Mouse (Mus musculus): ENCODE results near the gene Ech1.
A peak's percentile ranks its signal among the peaks of the same experiment; 100 is the strongest.

Ech1 gene

GRCm38 (mm10) chr7:28802846-28803588, 22.0 kb upstream of the Ech1 start:
- no peak for DNase-seq (ENCODE audit: low read depth, low spot score)

DNA sequence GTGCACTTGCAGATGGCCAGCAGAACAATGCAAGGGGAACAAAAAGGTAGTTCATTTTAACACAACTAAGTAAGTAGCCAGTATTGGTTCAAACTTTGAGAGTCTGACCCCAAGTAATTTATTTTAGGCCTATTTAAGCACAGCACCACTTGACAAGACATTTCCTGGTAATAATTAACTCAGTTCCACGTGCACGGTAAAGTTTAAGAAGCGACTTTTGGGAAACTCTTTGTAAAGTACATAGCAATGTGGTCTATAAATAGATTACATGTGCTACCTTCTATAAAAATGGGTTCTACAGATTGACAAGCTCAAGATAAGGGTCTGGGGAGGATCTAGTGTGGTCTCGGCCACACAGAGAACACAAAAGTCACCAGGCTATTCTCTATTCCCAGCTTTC, 21.3 kb upstream of the Ech1 start:
- DNase-seq (ENCODE audit: low read depth, low spot score), result no peak

- DNase-seq (ENCODE audit: low read depth, low spot score), result no peak
These were observed 18.1 kb upstream of the Ech1 start for GRCm38 (mm10) chr7:28806869-28807268.

DNA sequence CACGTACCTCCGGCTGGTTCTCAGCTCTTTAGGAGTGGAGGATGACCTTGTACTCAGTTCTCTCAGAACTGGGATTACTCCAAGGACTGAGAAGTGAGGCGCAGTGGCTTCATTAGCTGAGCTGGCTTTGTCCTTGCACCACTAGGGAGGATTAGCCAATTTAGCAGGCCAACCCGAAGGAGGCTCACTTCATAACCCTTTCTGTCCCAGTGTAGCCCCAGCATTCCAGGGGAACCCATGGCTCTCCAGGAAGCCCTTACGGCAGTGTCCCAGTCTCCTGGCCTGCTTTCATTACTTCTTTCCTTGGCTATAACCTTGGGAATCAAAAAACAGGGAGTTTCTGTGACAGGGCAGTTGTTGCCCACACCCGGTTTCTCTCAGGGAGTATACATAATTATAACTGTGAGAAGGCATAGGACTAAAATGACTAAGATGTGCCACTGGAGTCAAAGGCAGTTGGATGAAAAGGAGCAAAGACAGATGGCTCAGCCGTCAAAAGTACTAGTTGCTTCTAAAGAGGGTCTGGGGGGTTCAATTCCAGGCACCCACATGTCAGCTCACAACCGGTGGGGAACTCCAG, 17.3 kb upstream of the Ech1 start:
- peak; percentile 70 for DNase-seq (ENCODE audit: low read depth, low spot score)

GRCm38 (mm10) chr7:28808221-28808941, 16.6 kb upstream of the Ech1 start, which contains the start of gene Hnrnpl:
Gene Hnrnpl, plus strand, starts transcription at chr7:28808541.
- DNase-seq (ENCODE audit: low read depth, low spot score), result peak; percentile 72

DNA sequence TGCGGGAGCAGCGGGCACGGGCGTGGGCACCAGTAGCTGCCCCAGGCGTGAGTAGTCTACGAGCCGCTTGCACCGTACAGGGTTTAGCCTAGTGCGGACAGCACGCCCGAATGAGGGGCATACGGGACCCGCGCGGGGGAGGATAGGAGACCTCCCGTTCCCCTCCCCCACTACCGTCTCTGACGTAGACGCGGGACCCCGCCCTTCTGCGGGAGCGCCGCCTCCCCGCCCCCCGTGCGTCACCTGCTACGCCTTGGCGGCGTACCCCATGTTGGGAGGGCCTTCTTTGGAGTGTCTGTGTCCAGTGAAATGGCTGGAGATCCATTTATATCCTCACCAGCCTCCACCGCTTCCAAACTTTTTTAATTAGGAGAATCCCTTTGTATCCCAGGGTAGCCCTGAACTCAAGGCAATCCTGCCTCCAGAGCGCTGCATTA, 16.0 kb upstream of the Ech1 start:
- peak; percentile 96 for DNase-seq (ENCODE audit: low read depth, low spot score)

GRCm38 (mm10) chr7:28809401-28810089, 15.5 kb upstream of the Ech1 start:
- peak; percentile 66 for DNase-seq (ENCODE audit: low read depth, low spot score)

DNA sequence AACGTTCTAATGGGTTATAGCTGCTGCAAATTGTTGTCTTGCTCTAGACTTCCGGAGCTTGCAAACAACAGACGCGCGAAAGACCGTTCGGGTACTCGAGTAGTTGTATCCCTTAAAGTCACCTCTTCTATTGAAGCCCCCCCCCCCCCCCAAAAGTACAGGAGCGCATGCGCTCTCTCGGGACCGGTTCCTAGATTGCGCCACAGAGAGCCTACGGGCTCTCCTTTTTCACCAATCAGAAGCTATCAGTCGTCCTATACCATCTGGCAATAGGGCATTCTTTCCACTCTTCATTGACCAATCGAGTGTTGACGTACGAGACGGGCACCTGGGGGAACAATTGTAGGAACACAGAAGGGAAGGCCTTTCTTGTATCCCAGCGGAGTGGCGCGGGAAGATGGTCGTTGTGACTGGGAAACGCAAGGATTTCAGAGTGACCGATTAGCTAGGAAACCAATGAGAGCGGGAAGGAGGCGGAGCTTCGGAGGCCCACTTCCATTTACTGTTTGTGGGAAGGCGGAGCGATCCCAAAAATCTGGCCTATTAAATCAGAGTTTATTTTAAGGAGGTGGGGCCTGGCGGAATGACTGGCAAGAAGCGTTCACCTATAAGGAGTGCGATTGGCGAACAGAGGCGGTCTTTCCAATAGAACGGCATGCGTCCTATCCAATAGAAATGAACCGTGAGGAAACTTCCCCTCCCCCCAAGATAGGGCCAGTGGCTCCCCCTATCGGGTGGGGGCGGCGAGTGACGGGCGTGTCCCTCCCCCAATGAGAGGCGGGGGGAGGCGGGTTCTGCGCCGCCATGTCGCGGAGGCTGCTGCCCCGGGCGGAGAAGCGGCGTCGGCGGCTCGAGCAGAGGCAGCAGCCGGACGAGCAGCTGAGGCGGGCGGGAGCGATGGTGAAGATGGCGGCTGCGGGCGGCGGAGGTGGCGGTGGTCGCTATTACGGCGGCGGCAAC, 14.6 kb upstream of the Ech1 start:
- DNase-seq (ENCODE audit: low read depth, low spot score), result peak; percentile 100

GRCm38 (mm10) chr7:28811228-28811627, 13.8 kb upstream of the Ech1 start:
- peak; percentile 95 for DNase-seq (ENCODE audit: low read depth, low spot score)

GRCm38 (mm10) chr7:28811640-28812275, 13.3 kb upstream of the Ech1 start:
- DNase-seq (ENCODE audit: low read depth, low spot score), result no peak

DNA sequence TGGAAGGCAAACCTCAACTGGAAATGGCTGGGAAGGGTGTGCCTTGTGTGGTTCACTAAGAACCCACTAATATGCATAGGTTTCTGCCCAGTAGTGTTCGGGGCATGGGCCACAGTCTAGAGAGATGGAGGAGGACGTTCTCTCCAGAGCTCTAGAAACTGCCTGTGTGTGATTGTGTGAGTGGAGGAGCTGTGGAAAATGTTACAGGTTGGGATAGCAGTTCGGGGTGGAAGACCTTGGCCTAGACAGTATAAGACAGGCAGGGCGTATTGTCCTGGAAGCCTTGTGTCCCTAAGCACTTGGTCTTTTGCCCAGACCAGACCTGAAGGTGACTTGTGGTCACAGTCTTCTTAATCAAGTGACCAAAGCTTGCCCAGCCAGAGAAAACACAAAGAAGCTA, 12.6 kb upstream of the Ech1 start:
- DNase-seq (ENCODE audit: low read depth, low spot score), result no peak

DNA sequence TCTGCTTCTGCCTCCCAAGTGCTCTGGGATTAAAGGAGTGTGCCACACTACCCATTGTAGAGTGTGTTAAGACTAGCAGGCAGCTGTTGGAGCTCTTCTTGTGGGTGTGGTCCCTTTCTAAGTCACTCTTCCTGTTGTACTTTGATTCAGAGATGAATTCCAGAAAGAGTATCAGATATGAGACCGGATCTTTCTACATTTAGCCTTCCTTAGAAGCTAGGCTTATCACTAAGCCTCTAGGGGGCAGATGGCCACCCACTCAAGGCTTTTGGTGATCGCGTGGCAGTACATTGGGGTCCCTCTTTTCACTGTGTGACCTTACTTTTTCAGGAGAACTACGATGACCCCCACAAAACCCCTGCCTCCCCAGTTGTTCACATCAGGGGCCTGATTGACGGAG, 12.1 kb upstream of the Ech1 start:
- no peak for DNase-seq (ENCODE audit: low read depth, low spot score)

DNA sequence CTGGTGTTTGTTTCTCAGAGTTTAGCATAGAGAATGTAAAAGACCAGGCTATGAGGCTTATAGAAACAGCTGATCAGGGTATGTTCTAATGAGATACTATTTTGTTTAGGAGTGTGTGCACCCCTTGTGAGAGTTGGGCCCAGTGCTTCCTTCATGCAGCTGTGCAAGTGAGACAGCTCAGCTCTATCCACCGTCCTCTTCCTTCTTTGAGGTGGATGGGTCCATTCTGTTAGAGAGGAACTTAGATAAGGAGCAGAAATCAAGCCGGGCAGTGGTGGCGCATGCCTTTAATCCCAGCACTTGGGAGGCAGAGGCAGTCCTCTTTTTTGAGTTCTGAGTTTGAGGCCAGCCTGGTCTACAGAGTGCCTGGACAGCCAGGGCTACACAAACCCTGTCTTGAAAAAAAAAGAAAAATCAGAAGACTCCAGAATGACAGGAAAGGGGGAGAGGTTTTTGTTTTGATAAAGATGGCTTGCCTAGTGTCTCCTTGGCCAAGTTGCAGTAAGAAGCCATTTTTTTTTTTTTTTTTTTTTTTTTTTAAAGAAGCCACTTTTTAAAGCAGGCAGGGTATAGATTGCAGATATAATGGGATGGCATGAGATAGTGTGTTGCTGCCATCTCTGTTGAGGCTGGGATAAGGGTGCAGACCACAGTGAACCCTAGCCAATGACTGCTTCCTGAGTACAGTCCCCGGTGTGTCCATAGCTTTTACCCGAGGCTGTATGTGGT, 10.5 kb upstream of the Ech1 start:
- DNase-seq (ENCODE audit: low read depth, low spot score), result no peak

DNA sequence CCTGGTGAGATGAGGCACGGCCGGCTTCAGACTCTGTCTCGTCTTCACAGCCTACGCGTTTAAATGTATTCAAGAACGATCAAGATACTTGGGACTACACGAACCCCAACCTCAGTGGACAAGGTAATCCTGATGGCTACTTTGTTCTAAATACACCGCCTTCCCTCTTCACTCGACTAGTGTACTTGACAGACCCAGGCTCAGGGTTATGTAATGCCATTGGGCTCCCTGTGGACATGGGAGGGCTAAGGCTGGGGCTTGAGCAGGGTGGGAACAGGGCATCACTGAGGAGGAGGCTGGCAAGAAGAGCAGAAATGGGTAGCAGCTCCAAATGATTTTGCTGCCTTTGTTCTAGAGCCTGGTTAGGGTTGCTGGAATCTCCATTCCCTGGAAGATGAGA, 9.8 kb upstream of the Ech1 start:
- no peak for DNase-seq (ENCODE audit: low read depth, low spot score)

DNA sequence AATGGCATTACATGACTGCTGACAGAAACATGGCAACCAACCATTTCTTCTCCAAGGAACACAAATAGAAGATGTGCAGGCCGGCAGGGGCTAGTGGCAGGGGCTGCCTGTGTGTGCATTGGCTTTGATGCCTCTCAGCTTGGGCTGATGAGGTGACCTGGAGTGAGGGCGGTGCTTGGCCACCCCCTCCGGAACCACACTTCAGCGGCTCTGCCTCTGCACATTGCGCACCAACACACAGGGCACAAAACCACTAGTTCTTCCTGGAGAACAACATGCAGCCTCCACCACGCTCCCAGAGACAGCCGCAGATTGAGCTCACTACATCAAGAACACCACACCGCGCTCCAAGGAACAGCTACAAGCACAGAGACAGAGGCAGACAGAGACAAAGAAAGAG, 8.8 kb upstream of the Ech1 start:
- no peak for DNase-seq (ENCODE audit: low read depth, low spot score)

- no peak for DNase-seq (ENCODE audit: low read depth, low spot score)
These were observed 8.1 kb upstream of the Ech1 start for GRCm38 (mm10) chr7:28816920-28817319.

- DNase-seq (ENCODE audit: low read depth, low spot score), result no peak
These were observed 7.5 kb upstream of the Ech1 start for GRCm38 (mm10) chr7:28817524-28817923.

- no peak for DNase-seq (ENCODE audit: low read depth, low spot score)
These were observed 7.1 kb upstream of the Ech1 start for GRCm38 (mm10) chr7:28817957-28818356.

DNA sequence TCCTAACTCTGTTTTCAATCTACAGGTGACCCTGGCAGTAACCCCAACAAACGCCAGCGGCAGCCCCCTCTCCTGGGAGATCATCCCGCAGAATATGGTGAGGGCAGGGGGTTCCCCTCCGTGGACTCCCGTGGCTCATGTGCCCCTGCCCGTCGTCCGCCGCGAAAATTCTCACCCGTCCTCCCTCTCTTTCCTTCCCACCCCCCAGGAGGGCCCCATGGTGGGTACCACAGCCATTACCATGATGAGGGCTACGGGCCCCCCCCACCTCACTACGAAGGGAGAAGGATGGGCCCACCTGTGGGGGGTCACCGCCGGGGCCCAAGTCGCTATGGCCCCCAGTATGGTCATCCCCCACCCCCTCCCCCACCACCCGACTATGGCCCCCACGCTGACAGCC, 6.6 kb upstream of the Ech1 start:
- DNase-seq (ENCODE audit: low read depth, low spot score), result no peak

All from skeletal muscle tissue, adult 2 months (tissue).